Mouse (Mus musculus) olfactory bulb, adult 2 months (tissue): ENCODE measurements around the gene Gm49325.

Source experiments
- CTCF ChIP-seq: fragments of 200-500 bp; IDR thresholded peaks from 2 replicates; pipeline ENCODE4 v1.5.1; 2012; ENCODE audit warnings: low read depth, mild to moderate bottlenecking, low read length, moderate library complexity; ENCODE audit not compliant: insufficient read depth
- POLR2A ChIP-seq: fragments of 200-500 bp; IDR thresholded peaks from 2 replicates; pipeline ENCODE4 v1.6.1; 2012; ENCODE audit warnings: mild to moderate bottlenecking, low read depth, low read length, moderate library complexity; ENCODE audit not compliant: insufficient read depth

DNA sequence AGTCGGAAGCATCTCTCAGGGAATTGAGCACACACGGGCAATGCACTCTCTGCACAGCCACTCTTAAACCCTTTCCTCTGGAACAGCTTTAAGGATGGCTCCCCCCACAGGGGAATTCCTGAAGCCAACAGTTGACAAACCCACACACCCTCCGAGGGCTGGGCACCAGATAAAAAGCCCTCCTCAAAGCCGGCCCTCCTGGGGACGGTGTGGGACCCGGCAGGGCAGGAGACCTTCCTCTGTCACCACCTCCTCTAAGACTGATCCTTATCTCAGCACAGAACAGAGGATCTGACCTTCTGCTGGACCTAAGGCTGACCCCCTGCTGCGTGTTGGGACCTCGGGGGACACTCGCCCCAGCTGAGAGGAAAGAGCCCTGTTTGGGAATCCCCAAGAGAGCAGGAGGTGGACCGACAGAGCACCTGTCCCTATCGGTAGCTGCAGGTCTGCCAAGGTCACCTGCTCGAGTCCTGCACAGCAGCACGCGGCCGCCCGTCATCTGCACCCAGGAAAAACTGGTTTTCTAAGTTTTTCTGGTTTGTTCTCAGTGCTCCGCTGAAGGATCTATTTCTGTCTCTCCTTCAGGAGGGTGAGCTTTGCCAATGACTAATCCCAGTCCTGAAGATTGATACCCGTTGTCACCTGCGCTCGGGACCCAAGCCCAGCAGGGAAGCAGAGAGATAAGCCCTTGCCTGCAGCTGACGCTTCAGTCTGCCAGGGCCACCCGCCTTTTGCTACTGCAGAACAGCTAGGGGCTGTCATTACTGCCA is 80.1 kb downstream of the Gm49325 start, which contains the start of gene Tspear:
- TF ChIP-seq CTCF = no peak
- TF ChIP-seq POLR2A = no peak
